Mouse (Mus musculus): ENCODE measurements around the gene Vangl2. TPM values are rescaled to one million over a fixed set of nuclear protein-coding genes. Genes with fewer than 3 reads are reported as not detected.

Vangl2 gene
- polyA plus RNA-seq, 1 experiment from 2014 or later = 0.57 TPM

DNA sequence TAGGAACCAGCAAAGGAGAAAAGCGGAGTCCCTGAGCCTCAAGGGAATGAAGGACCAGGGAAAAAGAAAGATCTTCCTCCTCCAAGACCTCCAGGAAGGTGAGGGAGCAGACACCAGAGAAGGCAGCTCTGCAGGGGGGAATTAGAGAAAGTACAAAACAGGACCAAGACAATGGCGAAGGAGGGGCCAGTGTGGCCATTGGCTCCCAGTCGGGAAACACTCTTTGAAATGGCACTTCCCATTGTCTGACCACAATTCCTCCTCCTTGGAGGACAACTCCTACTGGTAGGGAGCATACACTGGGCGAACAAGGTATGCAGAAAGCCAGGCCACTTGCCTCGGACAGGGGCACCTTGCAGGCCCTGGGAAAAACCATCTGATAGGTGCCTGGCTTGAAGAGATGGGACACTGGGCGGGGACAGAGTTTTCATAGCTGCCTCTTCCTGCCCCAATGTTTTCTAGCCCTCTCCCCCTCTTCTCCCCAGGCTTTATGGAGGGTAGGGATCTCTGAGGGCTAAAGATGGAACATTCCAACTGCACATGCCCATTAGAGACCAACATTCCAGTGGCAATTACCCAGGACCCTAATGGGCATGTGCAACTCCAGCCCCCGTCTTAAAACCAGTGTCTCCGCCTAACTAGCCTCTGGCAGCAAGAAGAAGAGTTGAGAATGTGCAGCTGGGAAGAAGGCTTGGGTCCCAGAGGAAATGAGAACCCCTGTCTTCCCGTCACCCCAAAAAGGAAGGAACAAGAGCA lies 3.9 kb downstream of the Vangl2 start:
- Histone ChIP-seq H3K27ac (ENCODE audit: low read length) (no peak overlapping the region), H3K4me3 (ENCODE audit: low read depth, low read length) (no peak overlapping the region), H3K9me3 (replicated peaks; ENCODE audit: control insufficient read depth, low read length) (no peaks in the 10 kb centered on the region), H3K9ac (ENCODE audit: low read depth, low read length) (no peak overlapping the region), H3K4me2 (ENCODE audit: low read depth, low read length) (no peak overlapping the region), H3K36me3 (ENCODE audit: control insufficient read depth, insufficient read depth) (no peaks in the 10 kb centered on the region), H3K27me3 (ENCODE audit: control insufficient read depth, insufficient read depth, low read depth, low read length) (peaks cover 6% of the 10 kb centered on the region; the same call in 1 of the 2 replicates), H3K4me1 (ENCODE audit: control insufficient read depth, low read depth, low read length) (no peaks in the 10 kb centered on the region; the same call in 1 of the 2 replicates)
- WGBS (ENCODE audit: insufficient replicate concordance) = 51% methylated on average over 9 of the region's 9 CpGs
- ATAC-seq (ENCODE audit: low read depth) = no peak

- H3K27me3 ChIP-seq (ENCODE audit: control insufficient read depth, insufficient read depth, low read depth, low read length) = no peaks in the 10 kb centered on the region
- no peak overlapping the region for H3K27ac ChIP-seq (ENCODE audit: low read length)
- 64% methylated on average over 10 of the region's 10 CpGs for WGBS (ENCODE audit: insufficient replicate concordance)
- no peak overlapping the region for H3K4me2 ChIP-seq (ENCODE audit: low read depth, low read length)
- H3K4me1 ChIP-seq (ENCODE audit: control insufficient read depth, low read depth, low read length) = no peaks in the 10 kb centered on the region
- no peak overlapping the region for H3K4me3 ChIP-seq (ENCODE audit: low read depth, low read length)
- no peaks in the 10 kb centered on the region for H3K36me3 ChIP-seq (ENCODE audit: control insufficient read depth, insufficient read depth)
- no peak for ATAC-seq (ENCODE audit: low read depth)
- H3K9ac ChIP-seq (ENCODE audit: low read depth, low read length) = no peak overlapping the region
- no peaks in the 10 kb centered on the region for H3K9me3 ChIP-seq (replicated peaks; ENCODE audit: control insufficient read depth, low read length)
These were observed 8.3 kb downstream of the Vangl2 start for GRCm38 (mm10) chr1:172019863-172020521.

- WGBS (ENCODE audit: insufficient replicate concordance) = 81% methylated on average over 4 of the region's 4 CpGs
- no peaks in the 10 kb centered on the region for H3K36me3 ChIP-seq (ENCODE audit: control insufficient read depth, insufficient read depth)
- ATAC-seq (ENCODE audit: low read depth) = no peak
- no peak overlapping the region for H3K9ac ChIP-seq (ENCODE audit: low read depth, low read length)
- H3K9me3 ChIP-seq (replicated peaks; ENCODE audit: control insufficient read depth, low read length) = no peaks in the 10 kb centered on the region
- H3K4me3 ChIP-seq (ENCODE audit: low read depth, low read length) = no peak overlapping the region
- H3K4me1 ChIP-seq (ENCODE audit: control insufficient read depth, low read depth, low read length) = no peaks in the 10 kb centered on the region
- no peaks in the 10 kb centered on the region for H3K27me3 ChIP-seq (ENCODE audit: control insufficient read depth, insufficient read depth, low read depth, low read length)
- H3K27ac ChIP-seq (ENCODE audit: low read length) = no peak overlapping the region
- H3K4me2 ChIP-seq (ENCODE audit: low read depth, low read length) = no peak overlapping the region
These were observed 8.9 kb downstream of the Vangl2 start for GRCm38 (mm10) chr1:172019339-172019738.

DNA sequence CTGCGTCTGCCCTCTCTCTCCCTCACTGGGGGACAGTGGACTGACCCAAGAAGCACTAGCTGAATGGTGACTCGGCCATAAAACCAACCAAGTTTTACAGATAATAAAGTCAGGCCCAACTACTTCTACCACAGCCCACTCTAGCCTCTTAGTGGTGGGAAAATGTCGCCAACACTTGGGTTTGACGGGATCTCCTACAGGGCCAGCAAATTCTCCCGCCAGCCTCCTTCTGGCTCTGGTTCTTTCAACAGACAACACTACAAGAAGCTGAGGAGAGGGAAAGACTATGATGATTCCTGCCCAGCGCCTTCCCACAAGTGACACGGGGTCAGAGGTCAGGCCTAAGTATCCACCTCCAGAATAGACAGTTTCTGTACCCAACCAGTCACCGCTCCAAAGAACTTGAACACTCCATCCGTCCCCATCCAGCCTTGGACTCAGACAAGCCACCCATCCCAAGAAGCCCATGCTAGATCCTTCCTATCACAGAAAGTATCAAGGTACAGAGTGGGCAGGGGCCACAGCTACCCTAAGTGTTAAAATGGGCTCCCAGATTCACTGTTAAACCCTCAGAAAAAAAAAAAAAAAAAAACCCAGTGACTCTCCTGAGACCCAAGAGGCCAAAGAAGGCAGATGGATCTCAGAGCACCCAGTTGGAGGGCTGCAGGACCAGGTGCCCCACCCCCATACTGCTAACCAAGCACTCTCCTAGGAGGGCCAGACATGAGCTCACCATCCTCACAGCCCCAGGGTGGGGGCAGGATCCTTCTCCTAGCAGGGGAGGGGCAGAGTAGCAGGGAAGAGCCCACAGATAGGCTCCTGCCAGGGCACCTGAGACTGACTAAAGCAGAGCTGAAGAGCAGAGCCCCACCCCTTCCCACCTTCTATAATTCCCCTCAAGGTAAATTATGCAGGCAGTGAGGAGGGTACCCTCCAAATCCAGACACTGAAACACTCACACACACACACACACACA lies 9.6 kb downstream of the Vangl2 start:
- no peaks in the 10 kb centered on the region for H3K4me1 ChIP-seq (ENCODE audit: control insufficient read depth, low read depth, low read length)
- no peak overlapping the region for H3K4me2 ChIP-seq (ENCODE audit: low read depth, low read length)
- no peaks in the 10 kb centered on the region for H3K27me3 ChIP-seq (ENCODE audit: control insufficient read depth, insufficient read depth, low read depth, low read length)
- WGBS (ENCODE audit: insufficient replicate concordance) = 71% methylated on average over 9 of the region's 9 CpGs
- no peak overlapping the region for H3K27ac ChIP-seq (ENCODE audit: low read length)
- H3K9me3 ChIP-seq (replicated peaks; ENCODE audit: control insufficient read depth, low read length) = no peaks in the 10 kb centered on the region
- no peak overlapping the region for H3K9ac ChIP-seq (ENCODE audit: low read depth, low read length)
- H3K36me3 ChIP-seq (ENCODE audit: control insufficient read depth, insufficient read depth) = no peaks in the 10 kb centered on the region
- no peak for ATAC-seq (ENCODE audit: low read depth)
- no peak overlapping the region for H3K4me3 ChIP-seq (ENCODE audit: low read depth, low read length)

DNA sequence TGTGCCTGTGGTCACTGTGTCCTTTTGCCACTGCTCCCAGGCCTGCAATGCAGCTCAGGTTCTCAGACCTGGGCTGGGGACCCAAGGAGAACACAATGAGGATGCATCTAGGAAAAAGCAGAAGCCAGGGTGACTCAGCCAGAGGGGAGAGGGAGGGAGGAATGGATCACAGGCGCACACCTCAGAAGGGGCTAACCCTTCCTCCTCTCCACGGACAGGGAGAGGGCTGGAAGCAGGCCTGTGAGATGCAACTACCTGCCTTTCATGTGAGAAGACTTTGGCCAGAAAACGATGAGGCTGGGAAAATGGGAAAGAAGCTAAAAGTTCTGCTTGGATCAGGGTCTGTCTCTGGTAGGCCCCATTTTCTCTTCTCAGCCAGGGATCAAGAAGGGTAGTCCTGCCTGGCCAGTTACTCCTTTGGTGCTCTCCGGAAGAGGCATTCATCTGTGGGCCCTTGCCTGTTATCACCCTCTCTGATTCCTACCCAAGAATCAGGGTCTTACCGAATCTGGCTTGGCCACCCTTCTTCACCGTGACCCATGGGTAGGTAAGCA lies 10.7 kb downstream of the Vangl2 start:
- no peaks in the 10 kb centered on the region for H3K9me3 ChIP-seq (replicated peaks; ENCODE audit: control insufficient read depth, low read length)
- H3K4me3 ChIP-seq (ENCODE audit: low read depth, low read length) = no peak overlapping the region
- H3K27ac ChIP-seq (ENCODE audit: low read length) = no peak overlapping the region
- no peak for ATAC-seq (ENCODE audit: low read depth)
- 69% methylated on average over 6 of the region's 6 CpGs for WGBS (ENCODE audit: insufficient replicate concordance)
- no peak overlapping the region for H3K4me2 ChIP-seq (ENCODE audit: low read depth, low read length)
- H3K36me3 ChIP-seq (ENCODE audit: control insufficient read depth, insufficient read depth) = no peaks in the 10 kb centered on the region
- H3K27me3 ChIP-seq (ENCODE audit: control insufficient read depth, insufficient read depth, low read depth, low read length) = no peaks in the 10 kb centered on the region
- no peaks in the 10 kb centered on the region for H3K4me1 ChIP-seq (ENCODE audit: control insufficient read depth, low read depth, low read length)
- H3K9ac ChIP-seq (ENCODE audit: low read depth, low read length) = no peak overlapping the region

- Histone ChIP-seq H3K27ac (ENCODE audit: low read length) (no peak overlapping the region), H3K4me2 (ENCODE audit: low read depth, low read length) (no peak overlapping the region), H3K36me3 (ENCODE audit: control insufficient read depth, insufficient read depth) (no peaks in the 10 kb centered on the region), H3K9ac (ENCODE audit: low read depth, low read length) (no peak overlapping the region), H3K27me3 (ENCODE audit: control insufficient read depth, insufficient read depth, low read depth, low read length) (no peaks in the 10 kb centered on the region), H3K9me3 (replicated peaks; ENCODE audit: control insufficient read depth, low read length) (no peaks in the 10 kb centered on the region), H3K4me1 (ENCODE audit: control insufficient read depth, low read depth, low read length) (no peaks in the 10 kb centered on the region), H3K4me3 (ENCODE audit: low read depth, low read length) (no peak overlapping the region)
- ATAC-seq (ENCODE audit: low read depth) = no peak
- WGBS (ENCODE audit: insufficient replicate concordance) = 51% methylated on average over 6 of the region's 6 CpGs
These were observed 11.4 kb downstream of the Vangl2 start for GRCm38 (mm10) chr1:172016660-172017516.

GRCm38 (mm10) chr1:172016031-172016430 lies 12.2 kb downstream of the Vangl2 start:
- no peaks in the 10 kb centered on the region for H3K9me3 ChIP-seq (replicated peaks; ENCODE audit: control insufficient read depth, low read length)
- no peak overlapping the region for H3K9ac ChIP-seq (ENCODE audit: low read depth, low read length)
- H3K27ac ChIP-seq (ENCODE audit: low read length) = no peak overlapping the region
- no peak for ATAC-seq (ENCODE audit: low read depth)
- no peaks in the 10 kb centered on the region for H3K36me3 ChIP-seq (ENCODE audit: control insufficient read depth, insufficient read depth)
- H3K4me2 ChIP-seq (ENCODE audit: low read depth, low read length) = no peak overlapping the region
- H3K27me3 ChIP-seq (ENCODE audit: control insufficient read depth, insufficient read depth, low read depth, low read length) = no peaks in the 10 kb centered on the region
- 46% methylated on average over 8 of the region's 8 CpGs for WGBS (ENCODE audit: insufficient replicate concordance)
- no peak overlapping the region for H3K4me3 ChIP-seq (ENCODE audit: low read depth, low read length)
- no peaks in the 10 kb centered on the region for H3K4me1 ChIP-seq (ENCODE audit: control insufficient read depth, low read depth, low read length)

DNA sequence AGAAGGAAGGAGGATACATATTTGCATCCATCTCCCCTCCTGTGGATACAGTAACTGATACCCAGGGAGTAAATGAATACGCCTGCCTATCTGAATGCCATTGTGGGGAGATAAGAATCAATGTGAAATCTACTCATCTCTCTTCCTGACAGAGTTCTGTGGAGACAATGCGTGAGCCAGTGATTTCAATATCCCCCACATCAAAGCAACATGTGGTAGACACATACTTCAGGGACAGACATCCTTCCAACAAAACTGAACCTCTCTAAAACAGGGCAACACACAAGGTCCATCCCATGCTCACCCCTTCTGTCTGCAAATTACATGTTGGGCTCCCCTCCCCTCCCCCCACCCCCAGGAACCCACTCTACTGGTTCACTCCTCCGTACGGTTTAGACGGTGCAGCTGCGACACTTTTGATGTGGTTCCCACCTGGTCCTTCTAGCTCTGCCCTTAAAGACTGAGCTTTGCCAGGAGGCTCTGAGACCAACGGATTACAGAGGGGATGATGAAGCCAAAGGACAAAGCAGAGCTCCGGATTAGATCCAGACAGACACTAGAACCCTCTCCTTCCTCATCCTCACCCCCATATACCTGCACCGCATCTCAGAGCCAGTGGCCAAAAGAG lies 12.8 kb downstream of the Vangl2 start:
- Histone ChIP-seq H3K4me1 (ENCODE audit: control insufficient read depth, low read depth, low read length) (no peaks in the 10 kb centered on the region), H3K27me3 (ENCODE audit: control insufficient read depth, insufficient read depth, low read depth, low read length) (no peaks in the 10 kb centered on the region)
- no peak for ATAC-seq (ENCODE audit: low read depth)

More for the DNA sequence above, 12.8 kb downstream of the Vangl2 start:
- no peaks in the 10 kb centered on the region for H3K36me3 ChIP-seq (ENCODE audit: control insufficient read depth, insufficient read depth)
- H3K9ac ChIP-seq (ENCODE audit: low read depth, low read length) = no peak overlapping the region
- no peaks in the 10 kb centered on the region for H3K9me3 ChIP-seq (replicated peaks; ENCODE audit: control insufficient read depth, low read length)
- no peak overlapping the region for H3K4me3 ChIP-seq (ENCODE audit: low read depth, low read length)
- H3K27ac ChIP-seq (ENCODE audit: low read length) = no peak overlapping the region
- no peak overlapping the region for H3K4me2 ChIP-seq (ENCODE audit: low read depth, low read length)
- 67% methylated on average over 9 of the region's 9 CpGs for WGBS (ENCODE audit: insufficient replicate concordance)

Measured in liver, embryonic 16.5 days (tissue).